Mouse (Mus musculus) urinary bladder, postnatal 0 days (tissue): Measurements from ENCODE around the gene Olfr294. TPM values are rescaled to one million over a fixed set of nuclear protein-coding genes. Genes with fewer than 3 reads are reported as not detected.

ENCODE experiments used
- polyA plus RNA-seq: library from polyadenylated mRNA; unstranded; fragments of >200 nt; fragmentation: Nextera tagmentation; extraction: Ambion mirVana; gene quantifications from 2 replicates; pipeline ENCODE4 v1.2.1, GENCODE M21; 2015

Olfr294 gene
- polyA plus RNA-seq: not detected in 2 replicates

GRCm38 (mm10) chr7:86616543-86616942, at the start of gene Olfr294:
Gene Olfr294 (minus strand): TSS chr7:86616643.

GRCm38 (mm10) chr7:86648761-86649160, 32.3 kb upstream of the Olfr294 start, which contains the start of gene Olfr293:
Gene Olfr293 (plus strand): TSS chr7:86649061.

GRCm38 (mm10) chr7:86583562-86583961, 32.9 kb downstream of the Olfr294 start, which contains the start of gene Olfr295:
Gene Olfr295 (plus strand): TSS chr7:86583862.

Other genes starting within 250 kb of the Olfr294 start
- not detected in 2 replicates for gene Olfr305, start 249.7 kb downstream of the Olfr294 start, polyA plus RNA-seq
- gene Olfr304, start 230.0 kb downstream of the Olfr294 start, polyA plus RNA-seq: not detected in 2 replicates
- not detected in 2 replicates for gene Olfr303, start 218.9 kb downstream of the Olfr294 start, polyA plus RNA-seq
- gene Olfr301, start 212.8 kb downstream of the Olfr294 start, polyA plus RNA-seq: not detected in 2 replicates
- not detected in 2 replicates for gene Olfr299, start 156.7 kb downstream of the Olfr294 start, polyA plus RNA-seq
- not detected in 2 replicates for gene Olfr298, start 124.2 kb downstream of the Olfr294 start, polyA plus RNA-seq
- not detected in 2 replicates for gene Olfr297, start 96.7 kb downstream of the Olfr294 start, polyA plus RNA-seq
- not detected in 2 replicates for gene Olfr295, start 32.8 kb downstream of the Olfr294 start, polyA plus RNA-seq
- gene Olfr293, start 32.4 kb upstream of the Olfr294 start, polyA plus RNA-seq: not detected in 2 replicates
- gene Olfr292, start 71.7 kb upstream of the Olfr294 start, polyA plus RNA-seq: not detected in 2 replicates
- gene Folh1, start 159.3 kb upstream of the Olfr294 start, polyA plus RNA-seq: 0.17 and 0.25 TPM in 2 replicates
- gene Vmn2r77, start 178.4 kb upstream of the Olfr294 start, polyA plus RNA-seq: not detected in 2 replicates